Mouse (Mus musculus): ENCODE data around the gene Fuca1. TPM values are rescaled to one million over a fixed set of nuclear protein-coding genes. Genes with fewer than 3 reads are reported as not detected.
A peak's percentile ranks its signal among the peaks of the same experiment; 100 is the strongest.

The Fuca1 gene
- 89.1 and 89.4 TPM in 2 replicates for polyA plus RNA-seq (2015; fragmentation: Nextera tagmentation; extraction: Ambion mirVana)

DNA sequence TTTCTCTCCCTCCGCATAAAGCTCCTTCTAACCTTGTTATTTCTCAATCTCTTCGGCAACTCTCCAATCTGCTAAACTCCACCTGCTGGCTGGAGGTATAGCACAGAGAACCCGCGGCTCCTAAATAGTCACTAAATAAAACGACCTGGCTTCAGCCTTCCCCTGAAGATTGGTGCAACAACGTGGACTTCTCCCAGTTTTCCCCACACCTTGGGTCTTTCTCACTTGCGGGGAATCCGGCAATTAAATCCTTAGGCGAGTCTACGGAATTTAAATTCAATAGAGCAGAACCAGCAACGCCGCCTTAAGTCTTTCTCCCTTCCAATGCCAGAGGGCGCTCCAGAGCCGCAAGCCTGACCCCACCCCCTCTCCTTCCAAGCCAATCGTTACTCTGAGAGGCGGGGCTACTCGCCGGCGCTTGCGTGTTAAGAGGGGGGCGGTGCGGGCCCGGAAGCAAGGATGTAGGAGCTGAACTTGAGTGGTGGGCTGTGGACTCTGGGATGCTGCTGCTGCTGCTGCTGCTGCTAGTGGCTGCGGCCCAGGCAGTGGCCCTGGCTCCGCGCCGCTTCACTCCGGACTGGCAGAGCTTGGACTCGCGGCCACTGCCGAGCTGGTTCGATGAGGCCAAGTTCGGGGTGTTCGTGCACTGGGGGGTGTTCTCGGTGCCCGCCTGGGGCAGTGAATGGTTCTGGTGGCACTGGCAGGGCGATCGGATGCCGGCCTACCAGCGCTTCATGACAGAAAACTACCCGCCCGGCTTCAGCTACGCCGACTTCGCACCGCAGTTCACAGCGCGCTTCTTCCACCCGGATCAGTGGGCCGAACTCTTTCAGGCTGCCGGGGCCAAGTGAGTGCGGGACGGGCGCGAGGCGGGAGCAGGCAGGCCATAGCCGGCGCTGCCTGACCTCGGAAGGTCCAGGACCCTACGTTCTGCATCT lies at the start of gene Fuca1:
Gene Fuca1 (plus strand): TSS at position 432 of the 938 bp plus-strand sequence.
- Histone ChIP-seq H3K27me3 (ENCODE audit: insufficient read depth, low read length) (no peaks in the 10 kb centered on the region), H3K4me1 (ENCODE audit: insufficient read depth, low read length) (peaks cover 5% of the 10 kb centered on the region), H3K4me3 (ENCODE audit: low read length) (peak within 1 kb of the TSS; percentile 91), H3K36me3 (ENCODE audit: insufficient read depth, low read length) (peaks cover 9% of the 10 kb centered on the region), H3K9ac (replicated peaks; ENCODE audit: low read length) (peak within 1 kb of the TSS; percentile 83), H3K9me3 (ENCODE audit: low read length) (no peaks in the 10 kb centered on the region), H3K27ac (ENCODE audit: low read length) (peak within 1 kb of the TSS; percentile 84), H3K4me2 (replicated peaks; ENCODE audit: low read depth, low read length) (peak within 1 kb of the TSS; percentile 96)
- peak; percentile 96 for ATAC-seq (ENCODE audit: low FRiP score, low TSS enrichment)
- 3% methylated on average over 60 of the region's 60 CpGs for WGBS

DNA sequence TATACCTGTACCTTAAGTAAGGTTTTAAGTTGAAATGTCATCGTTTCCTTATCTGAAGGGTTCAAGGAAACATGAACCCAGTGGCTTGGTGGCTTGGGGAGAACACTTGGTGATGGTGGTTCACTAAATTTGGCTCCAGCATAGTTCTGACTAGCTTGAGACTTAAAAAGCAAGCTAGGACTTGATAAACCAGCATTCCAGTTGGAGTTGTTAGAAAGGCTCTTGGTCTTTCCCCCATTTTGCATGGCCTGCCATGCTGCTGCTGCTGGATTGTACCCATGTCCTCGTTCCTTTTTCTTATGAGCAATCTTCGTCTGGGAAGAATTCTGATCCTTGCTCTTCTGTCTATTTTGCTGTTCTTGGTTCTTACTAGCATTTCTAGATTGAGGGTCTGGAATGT lies 48.5 kb upstream of the Fuca1 start:
- H3K9me3 ChIP-seq (ENCODE audit: low read length) = no peaks in the 10 kb centered on the region
- H3K36me3 ChIP-seq (ENCODE audit: insufficient read depth, low read length) = peaks cover 15% of the 10 kb centered on the region
- ATAC-seq (ENCODE audit: low FRiP score, low TSS enrichment) = no peak
- 25% methylated on average over 3 of the region's 3 CpGs for WGBS
- peak overlapping the region; percentile 99 for H3K9ac ChIP-seq (replicated peaks; ENCODE audit: low read length)
- H3K4me1 ChIP-seq (ENCODE audit: insufficient read depth, low read length) = peaks cover 58% of the 10 kb centered on the region
- no peaks in the 10 kb centered on the region for H3K27me3 ChIP-seq (ENCODE audit: insufficient read depth, low read length)
- H3K4me3 ChIP-seq (ENCODE audit: low read length) = peak overlapping the region; percentile 81
- peak overlapping the region; percentile 100 for H3K27ac ChIP-seq (ENCODE audit: low read length)
- H3K4me2 ChIP-seq (replicated peaks; ENCODE audit: low read depth, low read length) = peak overlapping the region; percentile 84

DNA sequence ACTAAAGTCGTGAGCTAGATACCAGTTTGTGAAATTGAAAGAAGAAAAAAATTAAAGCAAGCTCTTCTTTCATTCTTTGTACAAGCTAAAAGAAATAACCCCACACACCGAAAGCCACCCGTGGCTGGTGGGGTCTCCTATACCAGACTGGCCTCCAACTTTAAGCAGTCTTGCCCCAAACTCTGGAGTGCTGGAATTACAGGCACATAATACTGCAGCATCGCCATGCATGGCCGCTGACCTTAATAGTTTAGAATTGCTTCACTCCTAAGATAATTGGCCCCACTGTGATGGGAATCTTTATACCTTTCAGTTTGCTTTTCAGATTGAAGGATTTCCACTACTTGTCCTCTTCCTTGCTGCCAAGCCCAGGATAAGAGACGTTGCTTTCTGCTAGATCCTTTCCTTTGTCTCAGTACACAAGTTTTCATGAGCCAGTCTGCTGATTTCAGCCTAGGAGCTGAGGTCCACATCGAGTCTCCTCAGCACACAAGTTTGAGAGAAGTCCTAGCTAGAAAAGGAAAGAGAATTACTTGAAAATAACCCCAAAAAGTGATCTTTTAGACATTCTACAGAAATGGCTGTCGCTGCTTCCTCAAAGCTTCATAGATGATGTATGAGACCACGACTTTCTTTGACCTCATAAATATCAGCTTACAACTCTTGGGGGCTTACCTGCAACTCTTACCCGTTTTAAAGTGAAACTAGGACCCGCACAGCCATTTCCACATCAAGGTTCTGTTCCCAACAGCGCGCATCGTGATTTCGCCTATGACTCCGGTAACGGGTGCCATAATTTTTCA lies 47.7 kb upstream of the Fuca1 start:
- no peak for ATAC-seq (ENCODE audit: low FRiP score, low TSS enrichment)
- Histone ChIP-seq H3K9me3 (ENCODE audit: low read length) (no peaks in the 10 kb centered on the region), H3K9ac (replicated peaks; ENCODE audit: low read length) (peak overlapping the region; percentile 99), H3K4me1 (ENCODE audit: insufficient read depth, low read length) (peaks cover 60% of the 10 kb centered on the region), H3K4me3 (ENCODE audit: low read length) (peak overlapping the region; percentile 81), H3K27ac (ENCODE audit: low read length) (peak overlapping the region; percentile 100), H3K36me3 (ENCODE audit: insufficient read depth, low read length) (peaks cover 15% of the 10 kb centered on the region), H3K4me2 (replicated peaks; ENCODE audit: low read depth, low read length) (peak overlapping the region; percentile 84), H3K27me3 (ENCODE audit: insufficient read depth, low read length) (no peaks in the 10 kb centered on the region)
- WGBS = 5% methylated on average over 17 of the region's 17 CpGs

DNA sequence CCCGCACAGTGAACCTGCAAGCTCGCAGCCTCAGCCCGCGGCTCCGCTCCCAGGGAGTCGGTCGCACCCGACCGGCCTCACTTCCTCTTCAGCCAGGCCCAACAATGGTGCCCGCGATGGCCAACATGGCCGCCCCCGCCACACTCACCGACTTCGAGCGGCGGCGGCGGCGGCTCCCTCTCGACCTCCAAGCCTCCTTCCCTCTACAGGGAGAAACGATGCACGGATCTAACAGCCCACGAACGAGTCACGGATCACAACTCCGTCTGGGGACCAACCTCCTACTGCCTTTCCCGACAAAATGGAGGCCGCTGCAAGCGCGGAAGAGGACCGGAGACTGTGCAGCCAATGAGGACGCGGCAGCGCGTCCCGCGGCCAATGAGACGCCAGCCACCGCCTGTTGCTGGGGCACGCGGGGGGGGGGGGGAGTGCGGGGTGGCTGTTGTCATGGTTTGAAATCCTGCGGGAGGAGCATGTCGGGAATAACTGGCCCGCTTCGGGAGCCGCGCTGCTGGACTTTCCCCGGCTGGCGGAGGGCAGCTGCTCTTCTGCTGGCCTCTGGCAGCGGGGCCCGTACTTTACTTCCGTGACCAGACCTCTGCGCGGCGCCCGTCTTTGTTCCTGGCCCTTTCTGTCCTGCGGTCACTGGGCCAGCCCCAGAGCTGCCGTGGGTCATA lies 46.9 kb upstream of the Fuca1 start, which contains the start of gene Pnrc2:
Gene Pnrc2 (minus strand): TSS at position 325 of the 677 bp plus-strand sequence.
- Histone ChIP-seq H3K9ac (replicated peaks; ENCODE audit: low read length) (peak within 1 kb of the TSS; percentile 99), H3K36me3 (ENCODE audit: insufficient read depth, low read length) (peaks cover 15% of the 10 kb centered on the region), H3K4me1 (ENCODE audit: insufficient read depth, low read length) (peaks cover 59% of the 10 kb centered on the region), H3K4me3 (ENCODE audit: low read length) (peak within 1 kb of the TSS; percentile 81), H3K4me2 (replicated peaks; ENCODE audit: low read depth, low read length) (peak within 1 kb of the TSS; percentile 84), H3K27ac (ENCODE audit: low read length) (peak within 1 kb of the TSS; percentile 100), H3K9me3 (ENCODE audit: low read length) (no peaks in the 10 kb centered on the region), H3K27me3 (ENCODE audit: insufficient read depth, low read length) (no peaks in the 10 kb centered on the region)
- peak; percentile 95 for ATAC-seq (ENCODE audit: low FRiP score, low TSS enrichment)
- WGBS = under 1% methylated on average over 55 of the region's 60 CpGs

DNA sequence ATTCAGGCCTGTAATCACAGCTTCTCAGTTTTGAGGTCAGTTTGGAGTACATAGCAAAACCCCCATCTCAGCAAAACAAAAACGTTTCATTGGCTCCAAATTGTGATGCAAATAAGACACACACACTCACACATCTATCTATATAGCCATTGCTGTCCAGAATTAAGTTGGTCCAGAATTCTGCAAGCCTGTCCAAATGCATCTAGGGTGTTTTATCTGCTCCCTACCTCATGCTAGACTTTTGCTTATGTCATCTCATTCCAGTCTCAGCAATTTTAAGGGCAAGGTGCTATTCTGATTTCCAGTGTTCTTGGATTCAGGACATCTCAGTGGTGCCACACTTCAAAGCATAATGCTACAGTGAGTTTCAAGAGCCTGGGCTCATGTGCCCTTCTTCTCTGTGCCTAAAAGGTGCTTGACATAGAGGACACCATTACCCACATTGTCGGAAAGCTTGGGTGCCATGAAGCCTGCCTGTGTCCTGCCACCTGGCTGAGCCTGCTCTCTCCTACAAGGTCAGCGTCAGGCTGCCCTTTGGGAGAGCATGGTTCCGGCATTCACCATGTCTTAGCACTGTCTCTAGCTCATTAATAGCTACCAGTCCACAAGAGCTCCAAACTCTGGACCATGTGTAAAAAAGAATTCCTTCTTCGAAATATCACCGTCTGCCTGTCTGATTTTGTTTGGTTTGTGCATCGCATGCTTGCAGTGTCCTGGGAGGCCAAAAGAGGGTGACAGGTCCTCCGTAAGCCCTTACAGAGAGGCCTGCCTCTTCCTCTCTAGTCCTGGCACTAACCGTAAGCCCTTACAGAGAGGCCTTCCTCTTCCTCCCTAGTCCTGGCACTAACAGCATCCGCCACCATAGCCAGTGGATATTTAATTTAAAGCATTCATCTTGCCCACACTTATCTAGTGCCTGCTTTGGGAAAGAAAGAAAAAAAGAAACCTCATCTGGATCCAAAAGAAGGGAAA lies 45.7 kb upstream of the Fuca1 start:
- Histone ChIP-seq H3K27me3 (ENCODE audit: insufficient read depth, low read length) (no peaks in the 10 kb centered on the region), H3K27ac (ENCODE audit: low read length) (peak overlapping the region; percentile 100), H3K9ac (replicated peaks; ENCODE audit: low read length) (peak overlapping the region; percentile 99), H3K4me3 (ENCODE audit: low read length) (no peak overlapping the region), H3K4me2 (replicated peaks; ENCODE audit: low read depth, low read length) (peak overlapping the region; percentile 53), H3K9me3 (ENCODE audit: low read length) (no peaks in the 10 kb centered on the region), H3K4me1 (ENCODE audit: insufficient read depth, low read length) (peaks cover 50% of the 10 kb centered on the region), H3K36me3 (ENCODE audit: insufficient read depth, low read length) (peaks cover 15% of the 10 kb centered on the region)
- WGBS = 75% methylated on average over 10 of the region's 10 CpGs
- ATAC-seq (ENCODE audit: low FRiP score, low TSS enrichment) = no peak

DNA sequence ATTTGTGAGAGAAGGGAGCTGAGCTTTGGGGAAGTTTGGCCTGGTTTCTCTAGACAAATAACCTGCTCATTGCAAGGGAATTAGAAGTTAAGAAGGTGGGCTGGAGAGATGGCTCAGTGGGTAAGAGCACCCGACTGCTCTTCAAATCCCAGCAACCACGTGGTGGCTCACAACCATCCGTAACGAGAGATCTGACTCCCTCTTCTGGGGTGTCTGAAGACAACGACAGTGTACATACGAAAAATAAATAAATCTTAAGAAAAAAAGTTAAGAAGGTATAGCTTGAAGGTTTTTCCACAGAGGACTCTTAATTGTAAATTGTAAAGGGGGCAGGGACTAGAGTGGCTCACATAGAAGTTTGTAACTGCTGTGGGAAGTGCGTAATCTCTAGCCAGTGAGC lies 45.0 kb upstream of the Fuca1 start:
- Histone ChIP-seq H3K9ac (replicated peaks; ENCODE audit: low read length) (0 out of 2 replicates have a peak overlapping the region, but pooled peaks have one; percentile 59), H3K9me3 (ENCODE audit: low read length) (no peaks in the 10 kb centered on the region), H3K4me1 (ENCODE audit: insufficient read depth, low read length) (peaks cover 49% of the 10 kb centered on the region), H3K27me3 (ENCODE audit: insufficient read depth, low read length) (no peaks in the 10 kb centered on the region), H3K27ac (ENCODE audit: low read length) (peak overlapping the region; percentile 100), H3K4me2 (replicated peaks; ENCODE audit: low read depth, low read length) (0 out of 2 replicates have a peak overlapping the region, but pooled peaks have one; percentile 52), H3K36me3 (ENCODE audit: insufficient read depth, low read length) (peaks cover 13% of the 10 kb centered on the region), H3K4me3 (ENCODE audit: low read length) (no peak overlapping the region)
- WGBS = 23% methylated on average over 7 of the region's 7 CpGs
- no peak for ATAC-seq (ENCODE audit: low FRiP score, low TSS enrichment)

DNA sequence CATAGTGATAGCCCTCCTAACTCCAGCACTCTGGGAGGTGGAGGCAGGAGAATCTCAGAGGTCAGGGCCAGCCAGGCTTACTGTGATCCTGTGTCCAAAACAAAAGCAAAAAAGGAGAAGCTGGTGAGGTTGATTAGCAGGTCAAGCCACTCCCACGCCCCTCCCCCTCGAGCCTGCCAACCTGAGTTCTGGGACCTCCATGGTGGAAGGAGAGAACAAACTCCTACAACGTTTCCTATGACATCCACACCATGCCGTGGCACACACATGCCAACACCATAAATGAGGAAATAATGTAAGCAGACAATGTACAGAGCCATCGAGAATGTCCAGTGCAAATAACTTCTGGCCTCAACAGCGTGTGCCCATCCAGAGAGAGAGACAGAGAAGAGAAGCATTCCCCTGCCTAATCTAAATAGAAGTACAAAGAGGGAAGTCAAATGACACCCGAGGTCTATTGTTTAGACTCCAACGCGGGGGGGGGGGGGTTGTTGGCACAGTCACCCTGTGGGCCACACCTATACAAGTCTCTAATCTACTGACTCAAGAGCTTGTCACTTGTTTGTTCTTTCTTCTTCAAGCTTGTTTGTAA lies 44.4 kb upstream of the Fuca1 start:
- 3% methylated on average over 9 of the region's 9 CpGs for WGBS
- no peak for ATAC-seq (ENCODE audit: low FRiP score, low TSS enrichment)
- Histone ChIP-seq H3K4me1 (ENCODE audit: insufficient read depth, low read length) (peaks cover 46% of the 10 kb centered on the region), H3K9me3 (ENCODE audit: low read length) (no peaks in the 10 kb centered on the region), H3K27ac (ENCODE audit: low read length) (peak overlapping the region; percentile 100), H3K4me3 (ENCODE audit: low read length) (peak overlapping the region; percentile 31), H3K4me2 (replicated peaks; ENCODE audit: low read depth, low read length) (peak overlapping the region; percentile 52), H3K36me3 (ENCODE audit: insufficient read depth, low read length) (peaks cover 12% of the 10 kb centered on the region), H3K9ac (replicated peaks; ENCODE audit: low read length) (peak overlapping the region; percentile 59), H3K27me3 (ENCODE audit: insufficient read depth, low read length) (no peaks in the 10 kb centered on the region)

DNA sequence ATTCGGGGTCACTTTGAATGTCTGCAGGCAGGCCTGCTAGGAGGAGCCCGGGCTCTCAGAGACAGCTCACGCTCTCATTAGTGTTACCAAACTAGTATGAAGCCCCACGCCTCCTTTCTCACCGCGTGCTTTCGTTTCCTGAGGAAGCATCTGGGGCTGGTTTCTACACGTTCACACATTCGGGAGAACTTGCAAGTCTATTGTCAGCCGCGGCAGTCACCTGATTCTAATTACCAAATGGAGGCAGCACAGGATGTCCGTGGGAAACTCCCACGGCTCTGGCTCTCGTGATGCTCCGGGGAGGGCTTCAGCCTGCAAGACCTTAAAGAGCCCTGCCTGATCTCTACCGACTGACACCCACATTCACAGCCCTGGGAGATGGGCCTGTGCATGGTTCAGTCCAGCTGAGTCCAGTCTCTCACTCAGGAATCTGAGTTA lies 43.9 kb upstream of the Fuca1 start:
- Histone ChIP-seq H3K9me3 (ENCODE audit: low read length) (no peaks in the 10 kb centered on the region), H3K27me3 (ENCODE audit: insufficient read depth, low read length) (no peaks in the 10 kb centered on the region), H3K27ac (ENCODE audit: low read length) (peak overlapping the region; percentile 100), H3K4me2 (replicated peaks; ENCODE audit: low read depth, low read length) (peak overlapping the region; percentile 52), H3K4me3 (ENCODE audit: low read length) (peak overlapping the region; percentile 31), H3K4me1 (ENCODE audit: insufficient read depth, low read length) (peaks cover 43% of the 10 kb centered on the region), H3K36me3 (ENCODE audit: insufficient read depth, low read length) (peaks cover 9% of the 10 kb centered on the region), H3K9ac (replicated peaks; ENCODE audit: low read length) (peak overlapping the region; percentile 59)
- WGBS = 2% methylated on average over 16 of the region's 16 CpGs
- ATAC-seq (ENCODE audit: low FRiP score, low TSS enrichment) = peak; percentile 10; the same call in 1 of the 2 replicates

Data from kidney, embryonic 16.5 days (tissue).